Mouse (Mus musculus): ENCODE measurements around the gene Tmem120b.
A peak's percentile ranks its signal among the peaks of the same experiment; 100 is the strongest.
"Not testable (repeated sequence)": the region's sequence is repeated elsewhere in the genome, so short reads cannot be mapped to it uniquely, and the experiment has no call there.

Tmem120b gene

GRCm38 (mm10) chr5:123051736-123052135, 16.5 kb upstream of the Tmem120b start:
- DNase-seq (ENCODE audit: low spot score): no peak

- DNase-seq (ENCODE audit: low spot score): peak; percentile 100
Observed at GRCm38 (mm10) chr5:123057366-123058250, 10.6 kb upstream of the Tmem120b start.

GRCm38 (mm10) chr5:123058251-123059102, 9.7 kb upstream of the Tmem120b start:
- no peak for DNase-seq (ENCODE audit: low spot score)

GRCm38 (mm10) chr5:123059757-123060520, 8.3 kb upstream of the Tmem120b start:
- peak; percentile 67 for DNase-seq (ENCODE audit: low spot score)

- DNase-seq (ENCODE audit: low spot score): peak; percentile 55
Observed at GRCm38 (mm10) chr5:123060706-123061401, 7.4 kb upstream of the Tmem120b start.

- not testable (repeated sequence) for DNase-seq (ENCODE audit: low spot score)
Observed at GRCm38 (mm10) chr5:123061402-123061749, 6.8 kb upstream of the Tmem120b start.

- DNase-seq (ENCODE audit: low spot score): no peak
Observed at GRCm38 (mm10) chr5:123063141-123063540, 5.1 kb upstream of the Tmem120b start.

- peak; percentile 71 for DNase-seq (ENCODE audit: low spot score)
Observed at GRCm38 (mm10) chr5:123064207-123064606, 4.0 kb upstream of the Tmem120b start.

GRCm38 (mm10) chr5:123067395-123067995, 720 bp upstream of the Tmem120b start:
- no peak for DNase-seq (ENCODE audit: low spot score)

- no peak for DNase-seq (ENCODE audit: low spot score)
Observed at GRCm38 (mm10) chr5:123068714-123069113, 499 bp downstream of the Tmem120b start.

- DNase-seq (ENCODE audit: low spot score): peak; percentile 92
Observed at GRCm38 (mm10) chr5:123075576-123076418, 7.6 kb downstream of the Tmem120b start.

- DNase-seq (ENCODE audit: low spot score): no peak
Observed at GRCm38 (mm10) chr5:123076419-123077281, 8.4 kb downstream of the Tmem120b start.

GRCm38 (mm10) chr5:123079568-123079967, 11.4 kb downstream of the Tmem120b start:
- DNase-seq (ENCODE audit: low spot score): no peak

GRCm38 (mm10) chr5:123080041-123080440, 11.8 kb downstream of the Tmem120b start:
- no peak for DNase-seq (ENCODE audit: low spot score)

- DNase-seq (ENCODE audit: low spot score): no peak
Observed at GRCm38 (mm10) chr5:123080510-123080909, 12.3 kb downstream of the Tmem120b start.

GRCm38 (mm10) chr5:123083340-123084050, 15.3 kb downstream of the Tmem120b start:
- DNase-seq (ENCODE audit: low spot score): no peak

GRCm38 (mm10) chr5:123086501-123086900, 18.3 kb downstream of the Tmem120b start:
- DNase-seq (ENCODE audit: low spot score): no peak

GRCm38 (mm10) chr5:123088784-123089183, 20.6 kb downstream of the Tmem120b start:
- no peak for DNase-seq (ENCODE audit: low spot score)

Measured in lung, postnatal 25 days (tissue).